Comparison of ENCODE assay signal across 9 mouse cellular contexts in genomic region chr10:18391608-18392007, GRCm38 (mm10).
DNase-seq lines count a peak whose midpoint lies in the region; ATAC-seq and TF ChIP-seq lines count a peak whose summit lies in the region.
"Had no signal": no experiment of that assay in that cellular context is flagged by ENCODE, and none has a peak within 500 bp of the region (broad histone marks: within the 10 kb centered on the region; RNA-seq: fewer than 3 reads in every experiment).

No protein-coding gene starts in this region.

- no peak overlapping the region for H3K9ac ChIP-seq in heart, embryonic 12.5 days
- no peak overlapping the region for H3K9ac ChIP-seq in heart, postnatal 0 days (replicated peaks; ENCODE audit: low read depth, low read length)
- no peak overlapping the region for H3K9ac ChIP-seq in neural tube, embryonic 15.5 days (replicated peaks)
- H3K9ac ChIP-seq: heart, embryonic 15.5 days had no signal

- H3K79me3 ChIP-seq in C2C12 (ENCODE audit: low read depth) = no peaks in the 10 kb centered on the region

- H3K9me3 ChIP-seq in heart, embryonic 12.5 days (replicated peaks) = no peaks in the 10 kb centered on the region
- no peaks in the 10 kb centered on the region for H3K9me3 ChIP-seq in heart, postnatal 0 days (replicated peaks; ENCODE audit: control insufficient read depth, low read length)
- no peaks in the 10 kb centered on the region for H3K9me3 ChIP-seq in limb, embryonic 10.5 days (replicated peaks)
- no peaks in the 10 kb centered on the region for H3K9me3 ChIP-seq in neural tube, embryonic 15.5 days (replicated peaks)
- H3K9me3 ChIP-seq: heart, embryonic 15.5 days had no signal

- H3K36me3 ChIP-seq in heart, embryonic 12.5 days = no peaks in the 10 kb centered on the region
- H3K36me3 ChIP-seq in C2C12 (ENCODE audit: control insufficient read depth, insufficient read depth) = no peaks in the 10 kb centered on the region
- H3K36me3 ChIP-seq in heart, postnatal 0 days (replicated peaks; ENCODE audit: control insufficient read depth, insufficient read depth, low read length) = no peaks in the 10 kb centered on the region
- H3K36me3 ChIP-seq in limb, embryonic 10.5 days = no peaks in the 10 kb centered on the region
- H3K36me3 ChIP-seq in neural tube, embryonic 15.5 days = no peaks in the 10 kb centered on the region
- H3K36me3 ChIP-seq: heart, embryonic 15.5 days had no signal

- H3K4me1 ChIP-seq in heart, embryonic 12.5 days (replicated peaks) = peaks cover 17% of the 10 kb centered on the region
- H3K4me1 ChIP-seq in heart, postnatal 0 days (ENCODE audit: control insufficient read depth, insufficient read depth) = peaks cover 7% of the 10 kb centered on the region
- H3K4me1 ChIP-seq in limb, embryonic 10.5 days = peaks cover 31% of the 10 kb centered on the region
- peaks cover 5% of the 10 kb centered on the region for H3K4me1 ChIP-seq in neural tube, embryonic 15.5 days

- no peak for ATAC-seq in heart, embryonic 12.5 days (ENCODE audit: insufficient number of reproducible peaks, low FRiP score)
- no peak for ATAC-seq in heart, postnatal 0 days (ENCODE audit: insufficient read depth, low read depth)
- no peak for ATAC-seq in neural tube, embryonic 15.5 days (ENCODE audit: low FRiP score)

- H3K27ac ChIP-seq in heart, embryonic 12.5 days (ENCODE audit: poor library complexity, severe bottlenecking) = no peak overlapping the region
- H3K27ac ChIP-seq in heart, postnatal 0 days (ENCODE audit: low read depth) = no peak overlapping the region
- no peak overlapping the region for H3K27ac ChIP-seq in limb, embryonic 10.5 days
- no peak overlapping the region for H3K27ac ChIP-seq in neural tube, embryonic 15.5 days (replicated peaks)
- H3K27ac ChIP-seq: heart, embryonic 15.5 days had no signal

- no peaks in the 10 kb centered on the region for H3K27me3 ChIP-seq in heart, embryonic 12.5 days (replicated peaks)
- no peaks in the 10 kb centered on the region for H3K27me3 ChIP-seq in C2C12 (ENCODE audit: control insufficient read depth, insufficient read depth, insufficient read length)
- no peaks in the 10 kb centered on the region for H3K27me3 ChIP-seq in heart, postnatal 0 days (ENCODE audit: control insufficient read depth, insufficient read depth, low read length)
- no peaks in the 10 kb centered on the region for H3K27me3 ChIP-seq in limb, embryonic 10.5 days (ENCODE audit: low read depth, poor library complexity, severe bottlenecking)
- no peaks in the 10 kb centered on the region for H3K27me3 ChIP-seq in neural tube, embryonic 15.5 days (replicated peaks)
- H3K27me3 ChIP-seq: heart, embryonic 15.5 days had no signal

- 42% methylated on average over 5 of the region's 5 CpGs for WGBS in heart, embryonic 12.5 days
- 22% methylated on average over 5 of the region's 5 CpGs for WGBS in heart, postnatal 0 days
- WGBS in limb, embryonic 10.5 days = 51% methylated on average over 5 of the region's 5 CpGs
- WGBS in neural tube, embryonic 15.5 days = 42% methylated on average over 5 of the region's 5 CpGs

- H3ac ChIP-seq in C2C12 (ENCODE audit: control insufficient read depth, insufficient read length, low read depth) = no peak overlapping the region

- peak; percentile 47 to 76 for DNase-seq in heart, adult 18-20 months
- DNase-seq in brain, embryonic 18.5 days (ENCODE audit: low read depth, low spot score) = peak; percentile 49
- DNase-seq in heart, postnatal 0 days (ENCODE audit: low spot score) = peak; percentile 75
- DNase-seq in limb, embryonic 10.5 days (ENCODE audit: low spot score) = peak; percentile 43
- DNase-seq in thymus, postnatal 0 days (ENCODE audit: low spot score) = peak; percentile 69

- H3K79me2 ChIP-seq in C2C12 (ENCODE audit: control insufficient read depth, insufficient read depth) = no peaks in the 10 kb centered on the region

- TF ChIP-seq EP300 in heart, postnatal 0 days (IDR thresholded peaks at IDR 0.05; ENCODE audit: low read depth) = no peak

- H3K4me2 ChIP-seq in heart, embryonic 12.5 days = no peak overlapping the region
- H3K4me2 ChIP-seq in heart, postnatal 0 days (ENCODE audit: low read depth, low read length) = no peak overlapping the region
- H3K4me2 ChIP-seq in neural tube, embryonic 15.5 days = no peak overlapping the region
- H3K4me2 ChIP-seq: heart, embryonic 15.5 days had no signal

- no peak overlapping the region for H3K4me3 ChIP-seq in heart, embryonic 12.5 days
- no peak overlapping the region for H3K4me3 ChIP-seq in C2C12 (ENCODE audit: insufficient read depth, poor library complexity, severe bottlenecking)
- H3K4me3 ChIP-seq in heart, postnatal 0 days (ENCODE audit: low read depth, low read length) = no peak overlapping the region
- H3K4me3 ChIP-seq in limb, embryonic 10.5 days = no peak overlapping the region
- no peak overlapping the region for H3K4me3 ChIP-seq in neural tube, embryonic 15.5 days (replicated peaks)
- H3K4me3 ChIP-seq: heart, embryonic 15.5 days had no signal

- peak; percentile 19 for TF ChIP-seq CTCF in C2C12 (IDR thresholded peaks at IDR 0.05; ENCODE audit: control insufficient read depth, insufficient read depth, insufficient read length)
- TF ChIP-seq CTCF in heart, postnatal 0 days (IDR thresholded peaks at IDR 0.05; ENCODE audit: low read depth) = peak; percentile 84

TF ChIP-seq in C2C12, 6 proteins besides CTCF, POLR2A, EP300 and RAD21:
- TF ChIP-seq USF1 (IDR thresholded peaks at IDR 0.05; ENCODE audit: low read depth) (no peak), CEBPB (IDR thresholded peaks at IDR 0.05; ENCODE audit: low read depth) (peak; percentile 71), MYOG (IDR thresholded peaks at IDR 0.05; ENCODE audit: control insufficient read depth, extremely low read depth, insufficient read length) (no peak), MAX (IDR thresholded peaks at IDR 0.05) (no peak), FOSL1 (IDR thresholded peaks at IDR 0.05; ENCODE audit: insufficient read depth, low read length, poor library complexity, severe bottlenecking) (no peak), MYOD1 (IDR thresholded peaks at IDR 0.05; ENCODE audit: control insufficient read depth, insufficient read length, low read depth) (no peak)
